ENCODE assay signal across 7 mouse cellular contexts in genomic region chr2:64097937-64098617, GRCm38 (mm10). TPM values are rescaled to one million over a fixed set of nuclear protein-coding genes. Genes with fewer than 3 reads are reported as not detected.
DNase-seq lines count a peak whose midpoint lies in the region; ATAC-seq and TF ChIP-seq lines count a peak whose summit lies in the region.

Gene Fign (minus strand): TSS chr2:64098038.

- H3K4me3 ChIP-seq in embryonic facial prominence, embryonic 10.5 days: peak within 1 kb of the TSS; percentile 84
- peak within 1 kb of the TSS; percentile 73 for H3K4me3 ChIP-seq in intestine, postnatal 0 days (ENCODE audit: low read depth, low read length)
- H3K4me3 ChIP-seq in midbrain, embryonic 11.5 days (ENCODE audit: low read depth, low read length): peak within 1 kb of the TSS; percentile 75
- H3K4me3 ChIP-seq in spleen, adult 2 months (ENCODE audit: extremely low read depth, insufficient read depth, insufficient read length): peak within 1 kb of the TSS; percentile 55

- DNase-seq in adrenal gland, postnatal 4 days (ENCODE audit: low spot score in 2 of 2): peak; percentile 59 to 63
- peak; percentile 92 for DNase-seq in embryonic facial prominence, embryonic 10.5 days (ENCODE audit: low spot score)
- DNase-seq in left cerebral cortex, postnatal 36 days (ENCODE audit: low spot score in 2 of 2): peak; percentile 68 to 69
- peak; percentile 98 for DNase-seq in midbrain, embryonic 11.5 days (ENCODE audit: low spot score, missing footprints)
- DNase-seq in spleen, adult 2 months (ENCODE audit: low read depth in 1 of 2, low spot score in 2 of 2): no peak

- no peaks in the 10 kb centered on the region for H3K36me3 ChIP-seq in embryonic facial prominence, embryonic 10.5 days (replicated peaks)
- H3K36me3 ChIP-seq in intestine, postnatal 0 days (ENCODE audit: control insufficient read depth, insufficient read depth): no peaks in the 10 kb centered on the region
- H3K36me3 ChIP-seq in midbrain, embryonic 11.5 days (ENCODE audit: control insufficient read depth, insufficient read depth, low read length): no peaks in the 10 kb centered on the region
- no peaks in the 10 kb centered on the region for H3K36me3 ChIP-seq in spleen, adult 2 months (ENCODE audit: control insufficient read depth, insufficient read depth, low read length)

- peak; percentile 12; the same call in 1 of the 2 replicates for TF ChIP-seq CTCF in intestine, postnatal 0 days (IDR thresholded peaks at IDR 0.05; ENCODE audit: low read depth)
- no peak for TF ChIP-seq CTCF in spleen, adult 2 months (IDR thresholded peaks at IDR 0.05; ENCODE audit: extremely low read depth, insufficient read depth, insufficient read length, insufficient replicate concordance)

- peaks cover 39% of the 10 kb centered on the region for H3K4me1 ChIP-seq in embryonic facial prominence, embryonic 10.5 days
- H3K4me1 ChIP-seq in intestine, postnatal 0 days (replicated peaks; ENCODE audit: control insufficient read depth, insufficient read depth, low read length): no peaks in the 10 kb centered on the region
- peaks cover 13% of the 10 kb centered on the region; the same call in 1 of the 2 replicates for H3K4me1 ChIP-seq in midbrain, embryonic 11.5 days (ENCODE audit: control insufficient read depth, insufficient read depth, low read length)
- H3K4me1 ChIP-seq in spleen, adult 2 months (ENCODE audit: control insufficient read depth, insufficient read depth, insufficient read length): no peaks in the 10 kb centered on the region

- peak within 1 kb of the TSS; percentile 97 for H3K4me2 ChIP-seq in intestine, postnatal 0 days (replicated peaks; ENCODE audit: low read depth)
- H3K4me2 ChIP-seq in midbrain, embryonic 11.5 days: peak within 1 kb of the TSS; percentile 79

- H3K9ac ChIP-seq in intestine, postnatal 0 days (ENCODE audit: low read depth, low read length): peak within 1 kb of the TSS; percentile 74
- peak within 1 kb of the TSS; percentile 97 for H3K9ac ChIP-seq in midbrain, embryonic 11.5 days (ENCODE audit: low read length)

- H3K9me3 ChIP-seq in embryonic facial prominence, embryonic 10.5 days: no peaks in the 10 kb centered on the region
- H3K9me3 ChIP-seq in intestine, postnatal 0 days (ENCODE audit: control insufficient read depth): no peaks in the 10 kb centered on the region
- no peaks in the 10 kb centered on the region for H3K9me3 ChIP-seq in midbrain, embryonic 11.5 days (ENCODE audit: control insufficient read depth, low read length)

- TF ChIP-seq POLR2A in spleen, adult 2 months (IDR thresholded peaks at IDR 0.05; ENCODE audit: low read depth, low read length): no peak

- peak within 1 kb of the TSS; percentile 100 for H3K27ac ChIP-seq in embryonic facial prominence, embryonic 10.5 days (replicated peaks)
- H3K27ac ChIP-seq in intestine, postnatal 0 days (ENCODE audit: low read depth, low read length): peak within 1 kb of the TSS; percentile 63
- H3K27ac ChIP-seq in midbrain, embryonic 11.5 days (ENCODE audit: low read depth, low read length): peak within 1 kb of the TSS; percentile 99
- peak within 1 kb of the TSS; percentile 27; the same call in 1 of the 2 replicates for H3K27ac ChIP-seq in spleen, adult 2 months (ENCODE audit: insufficient read depth, low read length)

- ATAC-seq in granulocyte monocyte progenitor cell, adult 5-6 weeks (replicated peaks; ENCODE audit: poor library complexity, severe bottlenecking): peak; percentile 73
- peak; percentile 83 for ATAC-seq in intestine, postnatal 0 days
- peak; percentile 86 for ATAC-seq in midbrain, embryonic 11.5 days (ENCODE audit: low FRiP score)

- no peaks in the 10 kb centered on the region for H3K27me3 ChIP-seq in embryonic facial prominence, embryonic 10.5 days (replicated peaks; ENCODE audit: low read depth, poor library complexity, severe bottlenecking)
- no peaks in the 10 kb centered on the region for H3K27me3 ChIP-seq in intestine, postnatal 0 days (replicated peaks; ENCODE audit: control insufficient read depth, insufficient read depth, low read length)
- no peaks in the 10 kb centered on the region for H3K27me3 ChIP-seq in midbrain, embryonic 11.5 days (ENCODE audit: control insufficient read depth, insufficient read depth, low read length)
- peaks cover 3% of the 10 kb centered on the region; the same call in 1 of the 2 replicates for H3K27me3 ChIP-seq in spleen, adult 2 months (ENCODE audit: control insufficient read depth, insufficient read depth, low read length)

- WGBS in embryonic facial prominence, embryonic 10.5 days: 2% methylated on average over 81 of the region's 85 CpGs
- WGBS in intestine, postnatal 0 days: under 1% methylated on average over 57 of the region's 85 CpGs
- WGBS in midbrain, embryonic 11.5 days: under 1% methylated on average over 57 of the region's 85 CpGs
- 2% methylated on average over 68 of the region's 85 CpGs for WGBS in spleen, adult 2 months

- intact Hi-C loops in left cerebral cortex, postnatal 36 days (cut with DNase I): loop anchor here (5.0 to 10.0 kb wide), 2 partner anchors 126 to 393 kb away; no protein-coding TSS in a partner anchor

RNA-seq across cellular contexts. Expression of gene Fign, which starts in this region (rescaled TPM):
- 1 to 10 TPM; 8.7 to 8.8 TPM for total RNA-seq in adrenal gland, postnatal 4 days (2021)
- polyA plus RNA-seq in embryonic facial prominence, embryonic 10.5 days (2016; fragmentation: Nextera tagmentation; extraction: Ambion mirVana): 21.1 and 28.6 TPM in 2 replicates
- not detected in 2 replicates for total RNA-seq in granulocyte monocyte progenitor cell, adult 5-6 weeks (2014; fragmentation: Nextera tagmentation)
- total RNA-seq in granulocyte monocyte progenitor cell, adult 5-6 weeks (2017): not detected in 2 replicates
- polyA plus RNA-seq in intestine, postnatal 0 days (2015; fragmentation: Nextera tagmentation; extraction: Ambion mirVana): 0.64 and 0.73 TPM in 2 replicates
- 1 to 10 TPM; 2.3 to 5.0 TPM for total RNA-seq in left cerebral cortex, postnatal 36 days (2021)
- polyA plus RNA-seq in midbrain, embryonic 11.5 days (2014; fragmentation: Nextera tagmentation; extraction: Ambion mirVana): 15.2 and 17.1 TPM in 2 replicates
- 0.37 and 0.45 TPM in 2 replicates for polyA plus RNA-seq in spleen, adult 2 months (2012; rRNA removed)

Comparison
In these comparisons a context has a peak if more than half of its experiments do, and no peak if none do; other contexts are left out.
1. Peak in ATAC-seq in granulocyte monocyte progenitor cell, adult 5-6 weeks; RNA of the gene not detected or under 1 TPM.
2. Peak in ATAC-seq, H3K4me3 ChIP-seq, H3K27ac ChIP-seq, H3K9ac ChIP-seq and H3K4me2 ChIP-seq in intestine, postnatal 0 days; RNA of the gene not detected or under 1 TPM.
3. DNase-seq: peak in adrenal gland, postnatal 4 days (2 of 2), embryonic facial prominence, embryonic 10.5 days (single experiment), left cerebral cortex, postnatal 36 days (2 of 2) and midbrain, embryonic 11.5 days (single experiment); none in spleen, adult 2 months (0 of 2).
4. H3K27ac ChIP-seq: peak in every context shown above with its lines; median percentile 100 in embryonic facial prominence, embryonic 10.5 days; 99 in midbrain, embryonic 11.5 days; 63 in intestine, postnatal 0 days; 27 in spleen, adult 2 months.
5. Peak in every context shown above with its lines, with median percentiles within 50 percentile points of each other: H3K4me3 ChIP-seq and ATAC-seq.